Mouse (Mus musculus): ENCODE data around the gene Zdhhc14.

Zdhhc14 gene

DNA sequence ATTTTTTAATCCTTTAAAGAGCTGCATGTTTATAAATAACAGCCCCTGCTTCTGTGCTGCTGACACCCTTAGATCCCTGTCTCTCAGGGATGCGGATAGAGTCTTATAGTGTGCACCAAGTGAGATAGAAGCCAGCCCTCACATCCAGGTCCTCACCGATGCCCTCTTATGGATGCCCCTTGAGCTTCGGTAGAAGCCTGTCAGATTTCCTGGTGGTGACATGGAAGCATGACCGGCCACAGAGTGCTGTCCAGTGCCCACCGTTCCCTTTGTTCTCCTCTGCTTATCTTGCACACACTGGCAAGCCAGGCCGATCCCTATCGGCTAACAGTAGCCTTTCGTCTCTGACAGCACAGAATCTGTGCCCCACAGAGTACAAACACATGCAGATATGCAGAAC, 183.6 kb downstream of the Zdhhc14 start:
- peak; percentile 10 to 31 for DNase-seq

DNA sequence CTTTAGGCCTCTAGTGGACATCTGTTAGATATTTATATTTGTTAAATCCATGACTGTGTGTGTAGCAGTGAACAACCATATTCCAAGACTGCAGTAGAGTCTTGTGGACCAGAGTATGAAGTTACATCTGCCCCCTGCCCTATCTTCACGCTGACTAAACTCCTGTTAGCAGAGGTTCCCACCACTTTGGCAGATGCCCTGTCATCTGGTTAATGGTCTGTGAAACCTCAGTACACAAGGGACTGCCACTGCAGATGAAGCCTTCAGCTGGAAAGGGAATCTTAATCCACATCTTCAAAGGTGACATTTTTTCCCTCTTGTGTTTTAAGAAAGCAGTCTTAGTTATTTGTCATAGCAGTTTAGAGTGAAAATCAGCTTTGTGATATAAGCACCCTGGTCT, 187.0 kb downstream of the Zdhhc14 start:
- DNase-seq: no peak

DNA sequence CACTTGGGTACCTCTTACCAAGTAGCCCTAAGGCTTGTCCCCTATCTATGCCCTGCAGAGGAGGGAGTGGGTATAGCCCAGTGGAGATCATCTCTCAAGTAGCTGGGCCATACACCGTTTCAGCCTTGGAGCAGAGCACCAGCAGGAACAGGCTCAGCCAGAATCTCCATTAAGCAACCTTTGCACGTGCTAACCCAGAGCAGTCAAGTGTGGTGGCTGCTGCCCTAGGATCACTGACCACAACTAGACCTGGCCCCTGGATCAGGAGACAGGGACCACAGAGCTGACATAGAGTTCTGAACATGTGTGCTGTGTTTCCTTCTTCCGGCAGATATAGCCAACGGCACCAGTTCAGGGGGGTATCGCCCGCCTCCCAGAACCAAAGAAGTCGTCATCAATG, 193.0 kb downstream of the Zdhhc14 start:
- DNase-seq: no peak

DNA sequence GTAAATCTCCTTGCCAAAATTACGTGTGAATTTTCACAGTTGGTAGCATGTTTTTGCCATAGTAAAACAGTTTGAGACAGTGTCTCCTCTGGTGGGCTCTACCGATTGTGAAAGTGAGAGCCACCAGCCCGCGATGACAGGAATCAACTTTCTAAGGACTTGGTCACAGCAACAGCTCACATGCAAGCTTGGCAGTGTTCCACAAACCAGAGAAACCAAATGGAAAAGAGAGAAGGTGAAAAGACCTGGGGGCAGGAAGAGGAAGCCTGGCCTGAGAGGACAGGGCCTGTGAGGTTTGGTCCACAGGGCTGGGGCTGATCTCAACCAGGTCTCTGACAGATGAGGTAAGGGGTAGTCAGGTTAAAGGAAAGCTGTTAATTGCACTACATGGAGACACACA, 195.5 kb downstream of the Zdhhc14 start:
- no peak for DNase-seq

DNA sequence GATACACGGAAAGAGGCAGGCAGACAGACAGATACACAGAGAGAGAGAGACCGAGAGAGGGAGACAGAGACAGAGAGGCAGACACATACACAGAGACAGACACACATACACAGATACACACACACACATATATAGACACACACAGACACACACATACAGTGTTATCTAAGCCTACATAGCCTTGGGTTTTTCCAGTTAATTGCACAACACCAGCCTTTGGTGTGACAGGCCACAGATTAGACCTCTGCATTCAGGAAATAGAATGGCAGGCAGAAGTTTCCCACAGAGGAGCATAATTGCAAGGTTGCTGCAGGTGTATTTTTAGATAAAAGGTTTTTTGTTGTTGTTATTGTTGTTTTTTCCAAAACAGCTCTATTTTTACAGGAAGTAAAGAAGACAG, 195.9 kb downstream of the Zdhhc14 start:
- DNase-seq: no peak

DNA sequence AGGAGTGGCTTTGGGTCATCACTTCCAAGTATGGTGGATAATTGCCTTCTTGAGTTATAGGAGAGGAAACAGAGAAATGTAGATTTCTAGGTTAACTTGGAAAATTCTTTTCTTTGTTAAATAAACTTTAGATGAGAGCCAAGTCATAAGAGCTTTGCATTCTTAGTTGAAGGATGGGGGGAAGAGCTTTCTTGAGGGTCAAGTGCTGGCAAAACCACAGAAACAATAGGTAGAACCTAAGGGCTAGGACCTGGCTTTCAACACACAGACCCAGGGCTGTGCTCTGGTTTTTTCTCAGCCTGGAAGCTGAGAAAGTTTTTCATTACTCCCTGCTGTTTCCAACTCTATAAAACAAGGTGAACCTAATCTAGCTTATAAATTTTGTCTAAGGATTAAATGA, 196.3 kb downstream of the Zdhhc14 start:
- no peak for DNase-seq

DNA sequence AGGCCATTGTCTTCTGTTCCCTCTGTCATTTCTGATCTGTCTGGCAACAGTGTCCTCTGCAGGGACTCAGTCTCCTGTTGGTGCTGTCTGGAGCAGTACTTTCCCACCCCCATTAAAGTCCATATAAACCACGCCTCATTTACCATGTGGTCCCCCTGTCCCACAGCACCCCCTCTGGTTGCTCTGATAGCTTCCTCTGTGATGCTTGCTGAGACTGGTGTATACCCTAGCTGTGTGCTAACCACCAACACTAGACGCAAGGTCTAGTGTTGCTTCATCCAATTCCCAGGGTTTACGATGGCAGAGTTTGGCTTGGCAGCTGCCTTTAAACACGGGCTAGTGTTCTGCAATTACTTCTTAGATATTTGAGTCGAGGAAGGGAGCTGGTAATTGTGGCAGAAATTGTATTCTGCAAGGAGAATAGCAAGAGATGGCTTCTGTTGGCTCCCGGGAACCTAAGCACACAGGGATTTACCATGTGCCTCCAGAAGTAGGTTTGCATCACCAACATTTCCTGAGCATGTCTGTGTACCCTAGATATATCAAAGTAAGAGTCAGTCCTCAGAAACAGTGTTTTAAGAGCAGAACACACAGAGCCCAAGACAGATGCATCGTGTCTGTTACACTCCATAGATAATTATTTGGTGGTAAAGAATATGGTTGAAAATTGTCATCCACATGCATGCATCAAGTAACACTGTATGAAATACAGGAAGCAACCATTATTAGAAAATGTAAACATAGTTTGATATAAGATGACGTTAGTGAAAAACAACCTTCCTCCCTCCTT, 198.6 kb downstream of the Zdhhc14 start:
- no peak for DNase-seq

DNA sequence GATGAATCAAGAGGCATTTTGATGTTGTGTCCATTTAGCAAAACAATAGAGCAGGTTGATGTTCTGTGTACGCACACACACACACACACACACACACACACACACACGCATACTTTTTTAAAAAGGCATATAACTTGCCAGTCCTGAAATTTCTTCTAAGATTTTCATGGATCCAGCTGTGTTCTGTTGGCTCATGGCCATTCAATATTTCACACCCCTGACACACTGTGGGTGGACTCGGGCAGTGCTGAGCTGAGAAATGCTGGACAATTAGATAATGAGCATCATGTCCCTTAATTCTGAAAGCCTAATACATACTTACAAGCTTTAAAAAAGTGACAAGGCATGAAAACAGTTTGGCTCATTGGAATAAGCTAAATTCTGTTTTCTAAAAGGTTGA, 200.3 kb downstream of the Zdhhc14 start:
- no peak for DNase-seq

DNA sequence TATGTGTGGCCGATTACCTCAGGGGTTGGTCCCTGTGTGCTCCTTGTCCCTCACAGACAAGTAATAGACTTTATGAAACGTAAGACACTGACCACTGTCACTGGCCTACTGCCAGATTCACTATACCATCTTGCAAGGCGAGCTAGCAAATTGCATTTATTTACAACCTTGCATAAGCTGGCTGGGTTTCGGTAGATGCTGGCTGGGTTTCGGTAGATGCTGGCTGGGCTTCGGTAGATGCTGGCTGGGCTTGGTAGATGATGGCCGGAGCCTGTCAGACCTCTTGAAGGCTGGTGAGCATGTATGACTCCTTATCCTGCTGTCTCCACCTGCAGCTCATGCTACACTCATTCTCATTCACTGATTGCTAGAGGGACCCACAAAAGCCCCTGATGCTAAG, 200.9 kb downstream of the Zdhhc14 start:
- DNase-seq: no peak

DNA sequence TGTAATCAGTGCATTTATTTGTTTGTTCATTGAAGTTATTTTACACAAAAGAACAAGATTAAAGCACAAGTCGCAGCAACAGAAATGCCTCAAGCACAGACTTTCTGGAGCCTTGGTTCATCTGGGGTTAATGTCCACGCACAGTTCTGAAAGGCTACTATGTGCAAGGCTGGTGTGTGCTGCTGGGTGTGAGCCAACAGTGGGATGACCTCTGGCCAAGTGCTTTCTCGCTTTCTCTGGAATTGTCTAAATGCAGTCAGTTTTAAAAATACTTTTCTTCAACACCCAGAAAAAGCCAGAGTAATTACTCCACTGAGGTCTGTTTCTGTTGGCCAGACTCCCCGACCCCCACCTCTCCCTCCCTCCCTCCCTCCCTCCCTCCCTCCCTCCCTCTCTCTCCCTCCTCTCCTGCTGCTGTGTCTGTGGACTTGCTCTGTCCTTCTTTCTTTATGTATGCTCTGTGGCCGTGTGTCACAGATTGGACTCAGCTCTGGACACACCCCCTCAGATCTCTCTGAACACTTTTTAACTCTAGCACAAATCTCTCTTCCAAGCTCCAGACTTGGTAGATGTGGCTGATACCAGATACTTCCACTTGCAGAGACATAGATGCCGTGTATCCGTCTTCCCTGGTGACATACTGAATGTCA, 206.2 kb downstream of the Zdhhc14 start:
- peak; percentile 77 to 80 for DNase-seq

DNA sequence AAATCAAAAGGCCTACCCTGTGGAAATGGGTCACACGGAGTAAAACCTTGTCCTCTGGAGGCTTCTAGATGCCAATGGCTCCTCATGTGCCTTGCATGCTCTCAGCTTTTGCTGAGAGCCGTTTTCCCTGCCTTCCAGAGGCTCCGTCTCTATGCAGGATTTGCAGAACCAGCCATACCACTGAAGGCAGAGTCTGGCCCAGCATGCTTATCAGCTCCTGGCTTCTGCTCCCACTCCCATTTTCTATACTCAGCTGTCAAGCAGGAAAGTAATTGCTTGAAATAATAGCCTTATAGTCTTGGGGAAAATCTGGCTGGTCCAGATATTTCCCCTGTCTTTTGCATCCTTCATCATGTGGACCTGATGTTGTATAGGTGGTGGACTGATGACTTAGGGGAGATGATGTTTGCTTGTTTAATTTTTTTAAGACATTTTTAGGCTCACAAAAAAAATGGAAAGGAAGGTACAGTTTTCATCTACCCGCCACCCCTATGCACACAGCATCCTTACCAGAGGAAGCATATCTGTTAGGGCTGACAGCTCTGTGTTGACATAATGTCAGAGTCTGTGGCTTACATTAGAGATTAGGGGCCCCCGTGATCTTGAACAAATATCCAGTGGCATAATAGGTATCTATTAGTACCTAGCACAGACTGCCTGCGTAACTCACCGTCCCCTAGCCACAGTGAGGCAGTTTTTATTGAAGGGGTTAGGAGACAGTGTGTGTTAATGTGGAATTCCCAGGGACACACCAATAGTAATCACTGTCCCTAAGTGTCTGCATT, 218.2 kb downstream of the Zdhhc14 start:
- no peak for DNase-seq

DNA sequence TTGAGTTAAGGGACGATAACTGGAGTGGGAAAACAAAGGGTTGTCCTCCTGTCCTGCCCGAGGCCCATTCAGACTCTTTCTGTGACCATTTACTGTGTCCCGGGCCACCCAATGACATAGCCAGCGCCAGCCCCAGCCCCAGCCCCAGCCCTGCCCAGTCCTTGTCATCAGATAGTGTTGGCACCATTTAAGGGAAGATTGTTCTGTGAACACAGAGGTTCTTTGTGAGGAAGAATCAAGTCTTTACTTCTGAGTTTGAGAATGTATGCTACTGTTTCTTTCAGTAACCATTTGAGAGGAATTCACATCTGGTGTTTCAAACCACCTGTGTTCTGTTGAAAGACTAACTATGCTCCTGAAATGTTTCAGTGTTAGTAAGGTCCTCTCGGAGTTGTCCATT, 219.5 kb downstream of the Zdhhc14 start:
- no peak for DNase-seq

DNA sequence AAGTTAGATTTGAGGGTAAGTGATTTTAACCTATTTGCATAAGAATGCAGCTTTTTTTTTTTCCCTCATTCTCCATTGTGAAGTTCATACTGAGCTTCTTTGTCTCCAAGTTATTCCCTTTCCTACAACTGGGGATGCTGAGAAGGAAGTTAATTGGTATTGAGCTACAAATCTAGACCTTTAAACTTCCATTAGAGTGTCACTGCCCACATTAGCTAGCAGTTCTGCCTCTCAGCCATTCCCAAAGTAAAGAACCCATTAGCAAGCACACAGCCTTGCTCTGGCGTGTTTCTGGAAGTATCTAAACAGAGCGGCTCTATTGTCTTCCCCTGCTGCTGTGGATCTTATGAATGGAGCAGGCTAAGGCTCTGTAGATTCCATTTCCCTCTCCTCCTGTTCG, 220.8 kb downstream of the Zdhhc14 start:
- DNase-seq: no peak

DNA sequence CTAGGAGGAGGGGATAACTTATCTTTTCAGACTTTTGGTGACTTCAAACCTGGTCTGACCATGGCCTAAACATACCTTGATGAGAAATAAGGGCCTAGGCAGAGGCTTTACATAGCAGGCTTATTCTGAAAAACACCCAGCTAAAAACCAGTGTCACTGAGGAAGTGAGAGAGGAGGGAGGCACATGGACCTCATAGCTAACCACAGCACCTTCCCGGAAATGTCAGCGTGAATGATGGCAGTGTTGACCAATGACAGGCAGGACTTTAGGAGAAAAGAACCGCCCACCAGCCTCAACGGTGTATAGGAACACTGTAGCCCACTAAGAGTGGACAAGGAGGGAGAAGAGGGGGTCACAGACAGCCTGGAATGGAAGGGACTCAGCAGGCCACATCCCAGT, 224.6 kb downstream of the Zdhhc14 start:
- DNase-seq: no peak

DNA sequence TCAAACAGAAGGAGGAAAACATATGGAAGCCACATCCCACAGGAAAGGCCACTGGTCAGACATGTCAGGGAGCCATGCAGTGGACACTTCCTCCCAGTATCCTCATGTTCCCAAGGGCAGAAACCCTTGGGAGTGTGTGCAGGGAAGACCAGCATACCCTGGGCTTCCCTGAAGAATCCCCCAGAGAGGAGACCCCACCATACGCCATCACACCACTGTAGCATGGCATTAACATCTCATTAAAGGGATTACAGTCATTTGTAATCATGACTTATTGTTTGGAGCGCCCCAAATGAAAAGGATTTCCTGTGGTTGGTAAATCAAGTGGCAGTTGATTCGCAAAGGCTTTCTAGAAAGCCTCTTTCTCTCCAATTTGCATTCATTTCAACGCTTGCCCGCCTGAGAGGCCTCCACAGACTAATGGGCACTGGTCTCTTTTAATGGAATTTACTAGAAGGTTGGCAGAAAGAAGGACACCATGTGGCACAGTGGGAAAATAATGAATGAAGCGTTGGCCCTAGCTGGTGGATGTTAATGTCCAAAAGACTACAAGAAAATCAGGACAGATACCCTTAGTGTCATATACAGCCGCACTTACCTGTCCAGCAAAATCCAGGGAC, 226.5 kb downstream of the Zdhhc14 start:
- DNase-seq: no peak

DNA sequence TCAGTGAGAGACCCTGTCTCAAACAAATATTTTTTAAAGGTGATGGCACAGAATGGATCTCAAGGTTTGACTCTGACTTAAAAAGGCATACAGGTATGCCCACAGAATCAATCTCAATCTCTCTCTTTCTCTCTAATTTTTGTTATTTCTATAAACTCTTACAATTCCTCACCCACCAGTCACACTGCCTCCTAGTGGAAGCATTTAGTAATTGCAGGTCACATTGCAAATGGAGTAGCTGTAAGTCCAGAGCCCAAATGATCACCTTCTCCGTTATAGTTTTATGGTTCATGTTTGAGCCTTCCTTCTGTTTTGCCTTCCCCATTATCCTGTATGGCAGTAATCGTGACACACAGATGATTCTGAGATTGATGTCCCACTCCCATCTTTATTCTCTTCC, 230.4 kb downstream of the Zdhhc14 start:
- no peak for DNase-seq

DNA sequence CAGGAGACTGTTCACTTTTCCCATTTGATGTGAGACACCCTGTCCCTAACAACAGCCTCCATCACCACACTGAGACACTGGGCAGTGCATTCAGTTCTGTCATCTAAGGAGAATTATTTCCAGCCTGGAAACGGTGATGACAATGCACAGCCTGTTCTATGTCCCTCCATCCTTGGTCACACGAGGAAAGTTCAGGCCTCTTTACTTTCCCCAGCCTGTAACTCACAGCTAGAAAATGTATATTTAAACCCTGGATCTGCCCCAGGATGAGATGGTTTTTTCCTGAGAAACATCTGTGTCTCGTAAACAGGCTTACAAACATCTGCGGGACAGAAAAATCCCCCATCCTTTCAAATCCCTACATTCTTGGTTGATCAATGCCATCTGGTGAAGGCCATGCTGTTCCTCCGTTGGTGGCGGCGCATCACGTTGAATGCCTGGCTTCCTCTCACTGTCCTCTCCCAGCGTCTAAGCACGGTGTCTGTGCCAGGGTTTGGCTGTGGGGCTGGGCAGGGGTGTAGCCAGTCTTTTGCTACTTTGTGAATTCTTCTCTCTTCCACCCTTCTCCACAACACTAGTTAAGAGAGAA, 231.3 kb downstream of the Zdhhc14 start:
- DNase-seq: peak; percentile 25 to 54

DNA sequence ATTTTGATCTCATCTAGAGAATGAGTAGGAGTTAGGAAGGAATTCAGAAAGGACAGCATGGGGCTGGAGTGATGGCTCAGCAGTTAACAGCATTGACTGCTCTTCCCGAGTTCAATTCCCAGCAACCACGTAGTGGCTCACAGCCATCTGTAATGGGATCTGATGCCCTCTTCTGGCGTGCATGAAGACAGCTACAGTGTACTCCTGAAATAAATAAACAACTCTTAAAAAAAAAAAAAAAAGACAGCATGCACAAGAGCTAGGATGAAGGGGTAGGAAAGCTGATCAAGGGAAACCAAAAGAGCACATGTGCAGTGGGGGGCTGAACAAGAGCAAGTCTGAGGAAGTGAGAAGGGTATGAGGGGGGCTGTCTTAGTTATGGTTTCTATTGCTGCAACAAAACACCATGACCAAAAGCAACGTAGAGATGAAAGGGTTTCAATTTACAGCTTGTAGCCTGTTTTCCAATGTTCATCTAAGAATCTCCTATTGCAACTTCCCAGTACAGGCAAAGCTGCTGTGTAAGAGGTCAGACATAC, 237.3 kb downstream of the Zdhhc14 start:
- DNase-seq: no peak

DNA sequence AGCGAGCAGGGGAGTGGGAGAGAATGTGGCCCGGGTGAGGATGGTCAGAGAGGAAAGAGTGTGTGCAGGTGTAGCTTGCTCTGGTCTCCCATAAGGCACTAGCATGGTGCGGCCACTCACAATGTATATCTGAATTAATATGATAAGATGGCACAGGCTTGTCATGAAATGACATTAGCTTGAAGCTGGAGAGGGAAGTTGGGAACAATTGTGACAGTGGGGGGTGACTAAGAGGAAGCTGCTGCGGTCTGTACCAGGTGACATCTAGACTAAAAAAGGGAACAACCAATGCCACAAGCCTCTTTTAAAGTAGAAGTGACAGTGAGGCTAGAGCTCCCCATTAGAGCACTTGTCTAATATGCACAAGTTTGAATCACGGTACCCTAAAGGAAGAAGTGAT, 238.2 kb downstream of the Zdhhc14 start:
- DNase-seq: no peak

DNA sequence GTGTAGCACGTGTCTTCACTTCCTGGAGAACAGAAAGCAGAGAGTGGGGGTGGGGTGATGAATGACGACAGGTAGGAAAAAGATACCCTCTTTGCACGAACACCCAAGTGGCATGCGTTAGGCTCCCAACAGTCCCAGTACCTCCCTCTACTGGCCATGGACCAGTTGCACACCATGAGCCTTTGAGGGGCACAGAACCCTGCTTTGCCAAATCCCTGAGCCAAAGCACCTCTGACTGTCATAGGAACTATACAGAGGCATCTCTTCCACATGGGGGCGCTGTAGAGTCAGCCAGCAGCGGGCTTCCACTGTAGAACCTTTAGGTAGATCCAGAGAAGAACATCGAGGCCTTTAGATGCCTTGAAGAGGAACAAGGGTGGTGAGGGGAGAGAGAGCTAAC, 241.0 kb downstream of the Zdhhc14 start:
- peak; percentile 71 to 78 for DNase-seq

DNA sequence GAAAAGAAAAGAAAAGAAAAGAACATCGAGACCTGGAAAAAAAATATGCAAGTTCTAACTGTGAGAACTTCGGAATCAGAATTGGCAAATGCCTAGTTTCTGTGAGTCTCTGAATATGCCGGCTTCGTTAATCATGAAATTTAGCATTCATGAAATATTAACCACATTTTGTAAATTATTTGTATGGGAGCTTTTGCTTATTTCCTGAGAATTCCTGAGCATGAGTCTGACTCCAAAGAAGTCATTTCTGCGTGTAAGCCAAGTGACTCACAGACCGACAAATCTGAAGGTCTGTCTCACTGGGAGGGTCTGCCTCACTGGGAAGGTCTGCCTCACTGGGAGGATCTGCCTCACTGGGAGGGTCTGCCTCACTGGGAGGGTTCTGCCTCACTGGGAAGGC, 248.7 kb downstream of the Zdhhc14 start:
- DNase-seq: no peak

DNA sequence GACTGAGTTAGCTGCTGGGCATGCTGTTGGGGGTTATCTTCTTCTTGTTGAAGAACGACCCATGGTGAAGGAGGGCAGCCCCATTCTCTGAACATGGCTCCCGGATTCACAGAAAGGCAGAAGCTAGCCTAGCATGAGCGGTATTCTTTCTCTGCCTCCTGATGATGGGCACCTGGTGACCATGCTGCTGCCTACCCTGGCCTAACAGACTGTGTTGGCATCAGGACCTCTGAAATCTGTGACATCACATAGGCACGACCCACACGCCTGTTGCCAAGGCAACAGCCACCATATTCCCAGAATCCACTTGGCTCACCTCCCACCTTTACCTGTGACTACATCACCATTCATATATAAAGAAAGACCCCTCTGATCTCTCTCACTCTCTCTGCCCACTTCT, 251.7 kb downstream of the Zdhhc14 start:
- DNase-seq: no peak

DNA sequence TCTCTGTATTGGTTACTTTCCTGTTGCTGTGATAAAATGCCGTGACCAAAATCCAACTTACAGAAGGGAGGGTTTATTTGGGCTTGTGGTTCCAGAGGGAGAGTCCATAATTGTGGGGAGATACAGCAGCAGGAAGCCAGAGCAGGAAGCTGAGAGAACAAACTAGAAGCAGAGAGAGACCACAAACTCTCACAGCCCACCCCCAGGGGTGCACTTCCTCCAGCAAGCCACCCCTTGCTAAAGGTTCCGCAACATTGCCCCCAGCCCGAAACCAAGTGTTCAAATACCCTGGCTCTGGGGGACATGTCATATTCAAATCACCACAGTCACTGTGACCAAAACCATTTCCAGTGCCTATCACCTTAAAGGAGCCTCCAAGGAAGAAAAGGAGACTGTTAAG, 254.0 kb downstream of the Zdhhc14 start:
- DNase-seq: no peak

Measured in kidney, postnatal 4 days (tissue).